Mouse (Mus musculus) kidney, adult 11 months (tissue): Measurements from ENCODE around the gene Ugcg.

Source experiments
- DNase-seq: peaks from one replicate; pipeline ENCODE4 v3.0.0; 2022

Ugcg gene

DNA sequence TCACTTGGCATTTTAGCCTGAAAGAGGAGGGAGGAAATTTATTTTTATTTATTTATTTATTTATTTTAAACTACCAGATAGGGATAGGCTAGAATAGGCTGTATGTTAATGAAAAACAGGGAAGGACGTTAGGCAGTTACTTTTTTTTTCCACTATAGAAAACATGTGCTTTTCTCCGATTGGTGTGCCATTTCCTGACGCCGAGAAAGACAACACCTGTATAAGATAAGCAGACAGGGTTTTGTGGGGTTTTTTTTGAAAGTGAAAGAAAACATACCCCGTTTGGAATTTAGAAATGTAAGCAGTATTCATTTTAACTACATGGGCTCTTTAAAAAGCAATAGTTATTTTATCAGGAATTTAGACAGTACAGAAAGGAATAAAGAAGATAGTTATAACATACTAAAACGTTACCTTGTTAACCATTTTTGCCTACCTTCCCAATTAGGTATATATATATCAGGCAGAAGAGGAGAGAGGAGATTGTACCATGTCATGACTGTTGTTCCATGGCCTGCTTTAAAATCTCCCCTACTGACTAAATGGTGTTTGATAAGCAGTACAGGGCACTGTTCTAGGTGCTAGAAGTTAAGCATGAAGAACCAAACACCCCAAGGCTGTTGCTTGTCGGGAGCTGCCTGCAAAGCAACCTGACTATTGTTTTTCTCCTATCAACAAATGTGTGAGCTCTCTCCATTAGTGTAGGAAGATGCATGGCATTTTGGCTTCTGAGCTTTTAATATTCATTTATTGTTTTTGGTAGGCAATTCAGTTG is 1.8 kb downstream of the Ugcg start:
- no peak for DNase-seq

DNA sequence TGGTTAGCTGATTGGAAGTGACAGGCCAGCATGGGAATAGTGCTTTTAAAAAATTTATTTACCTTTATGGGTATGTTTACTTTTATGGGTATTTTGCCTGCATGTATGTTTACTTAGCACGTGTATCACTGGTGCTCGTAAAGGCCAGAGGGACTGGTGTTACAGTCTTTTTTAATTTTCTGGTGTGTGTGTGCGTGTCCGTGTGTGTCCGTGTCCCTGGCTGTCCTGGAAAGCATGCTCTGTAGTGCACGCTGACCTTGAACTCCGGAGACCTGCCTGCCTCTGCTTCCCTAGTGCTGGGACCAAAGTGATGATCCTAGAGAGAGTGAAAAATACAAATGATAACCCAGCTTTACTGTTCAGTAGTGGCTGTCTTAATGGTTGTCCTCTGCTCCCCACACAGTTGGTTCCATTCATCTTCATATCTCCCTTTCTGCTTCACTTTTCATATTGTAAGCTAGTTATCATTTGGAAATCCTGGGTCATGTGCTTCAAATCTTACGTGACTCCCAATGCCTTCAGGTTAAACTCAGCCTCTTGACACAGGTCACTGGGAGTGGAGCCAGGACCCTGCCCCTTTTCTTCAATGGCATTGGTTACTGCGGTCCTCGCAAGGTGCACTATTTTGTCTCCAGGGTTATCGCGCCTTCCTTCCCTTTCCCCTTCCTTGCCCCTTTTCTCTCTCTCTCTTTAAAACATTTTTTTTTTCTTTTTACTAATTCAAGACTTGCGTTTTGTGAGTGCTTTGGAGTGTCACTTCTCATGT is 5.9 kb downstream of the Ugcg start:
- DNase-seq: no peak

DNA sequence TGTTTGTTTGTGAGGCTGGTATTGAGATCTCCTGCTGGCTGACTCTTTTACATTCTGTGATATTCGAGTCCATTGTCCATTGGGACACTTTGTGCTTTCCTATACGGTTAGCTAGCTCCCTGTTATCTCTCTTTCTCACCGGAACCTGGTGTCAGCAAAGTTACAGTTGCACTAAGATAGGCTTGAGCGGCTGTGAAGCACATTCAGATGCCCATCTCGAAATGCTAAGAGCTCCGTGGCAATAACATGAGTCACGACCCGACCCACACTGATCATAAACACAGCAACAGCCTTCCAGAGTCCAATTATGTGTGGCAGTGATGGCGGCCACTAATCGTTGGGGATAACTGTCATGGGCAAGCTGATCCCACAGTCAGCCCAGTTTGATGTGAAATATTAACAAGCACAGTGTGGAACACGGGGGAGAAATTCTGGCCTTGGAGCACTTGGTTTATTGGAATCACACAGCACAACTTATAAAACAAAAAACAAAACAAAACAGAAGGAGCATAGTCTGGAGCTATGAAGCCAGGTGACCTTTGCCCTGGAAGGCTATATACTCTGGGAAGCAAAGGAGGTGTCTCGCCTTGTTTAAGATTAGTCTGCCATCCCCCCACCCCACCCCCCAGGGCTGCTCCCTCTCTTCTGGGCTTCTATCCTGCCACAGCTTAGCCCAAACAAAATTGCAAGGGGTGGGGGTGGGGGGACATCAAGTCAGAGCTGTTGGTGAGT is 7.5 kb downstream of the Ugcg start:
- no peak for DNase-seq

DNA sequence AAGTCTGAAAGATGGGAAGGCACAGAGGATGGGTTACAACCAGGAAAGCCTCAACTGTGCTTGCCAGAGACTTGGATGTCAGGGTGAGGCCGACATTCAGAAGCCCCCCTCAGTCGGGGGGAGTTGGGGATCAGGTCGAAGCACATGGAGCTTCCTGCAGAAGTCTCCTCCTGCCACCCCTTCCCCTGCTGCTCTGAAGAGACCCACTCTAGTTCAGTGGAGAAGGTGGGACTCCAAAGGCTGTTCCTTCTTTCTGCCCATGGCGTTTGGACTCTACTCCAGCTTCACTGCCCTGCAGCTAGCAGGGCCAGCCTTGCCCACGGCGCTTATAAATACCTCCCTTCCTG is 8.0 kb downstream of the Ugcg start:
- DNase-seq: no peak

DNA sequence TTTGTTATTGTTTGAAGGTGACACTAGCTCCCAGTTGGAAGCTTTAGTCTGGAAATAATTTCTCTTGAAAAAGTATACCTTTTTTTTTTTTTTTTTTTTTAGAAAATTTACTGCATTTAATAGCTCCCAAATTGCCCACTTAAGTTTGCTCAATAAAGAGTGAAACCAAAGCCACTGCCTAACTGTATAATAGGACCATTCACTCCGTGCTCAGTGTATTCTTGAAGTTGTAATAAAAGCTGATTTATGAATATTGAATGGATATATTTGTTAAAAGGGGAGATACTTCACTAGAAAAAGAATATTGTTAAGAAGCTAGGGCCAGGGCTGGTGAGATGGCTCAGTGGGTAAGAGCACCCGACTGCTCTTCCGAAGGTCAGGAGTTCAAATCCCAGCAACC is 8.4 kb downstream of the Ugcg start:
- no peak for DNase-seq

DNA sequence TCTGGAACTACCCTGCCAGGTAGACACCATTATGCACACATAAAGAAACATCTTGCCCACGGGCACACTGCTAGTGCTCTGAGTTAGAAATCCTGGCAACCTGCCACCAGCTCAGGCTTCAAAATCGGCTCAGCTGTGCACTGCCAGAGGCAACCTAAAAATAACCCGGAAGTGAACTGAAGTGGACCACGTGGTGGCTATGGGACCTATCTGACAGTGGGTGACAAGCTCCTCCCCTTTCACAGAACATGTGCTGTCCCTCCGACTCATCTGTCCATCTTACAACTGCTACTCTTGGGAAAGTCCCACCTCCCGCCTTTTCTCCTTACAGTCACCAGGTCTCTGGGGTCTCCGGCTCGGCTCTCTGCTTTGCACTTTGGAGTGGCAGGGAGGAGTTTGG is 10.3 kb downstream of the Ugcg start:
- peak; percentile 43 for DNase-seq

DNA sequence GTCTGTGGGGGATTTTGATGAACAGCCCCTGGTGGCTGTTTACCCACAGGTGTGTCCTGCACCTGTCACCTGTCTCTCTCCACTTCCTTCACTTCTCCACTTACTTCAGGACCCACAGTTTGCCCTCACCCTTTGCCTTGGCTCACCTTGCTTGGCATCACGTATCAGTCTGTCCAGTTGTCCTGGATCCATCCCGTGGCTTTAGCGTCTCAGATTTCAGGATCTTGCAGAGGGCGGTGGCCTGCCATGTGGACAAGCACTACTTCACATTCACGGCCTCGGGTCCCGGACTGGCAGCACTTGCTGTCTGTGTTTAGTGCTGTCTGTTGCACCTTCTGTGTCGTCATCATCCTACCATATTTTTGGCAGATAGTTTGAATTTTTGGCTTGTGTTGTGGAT is 10.7 kb downstream of the Ugcg start:
- DNase-seq: no peak

DNA sequence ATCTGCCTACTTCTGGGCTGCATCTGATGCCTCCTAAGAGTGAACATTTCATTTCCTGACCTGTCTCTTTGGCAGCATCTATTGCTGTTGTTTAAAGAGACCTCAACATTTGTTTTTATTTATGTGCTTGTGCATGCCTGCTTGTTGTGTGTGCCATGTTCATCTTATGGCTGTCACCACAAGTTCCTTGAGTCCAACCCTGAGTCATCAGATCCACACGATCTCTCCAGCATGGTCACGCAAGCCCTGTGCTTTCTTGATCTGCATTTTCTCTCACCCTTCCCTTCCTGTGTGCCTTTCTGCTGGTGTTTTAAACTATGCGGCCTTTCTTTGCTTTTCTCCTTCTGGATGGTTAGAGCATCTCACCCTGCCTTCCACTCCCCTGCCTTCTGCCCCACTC is 11.6 kb downstream of the Ugcg start:
- no peak for DNase-seq

DNA sequence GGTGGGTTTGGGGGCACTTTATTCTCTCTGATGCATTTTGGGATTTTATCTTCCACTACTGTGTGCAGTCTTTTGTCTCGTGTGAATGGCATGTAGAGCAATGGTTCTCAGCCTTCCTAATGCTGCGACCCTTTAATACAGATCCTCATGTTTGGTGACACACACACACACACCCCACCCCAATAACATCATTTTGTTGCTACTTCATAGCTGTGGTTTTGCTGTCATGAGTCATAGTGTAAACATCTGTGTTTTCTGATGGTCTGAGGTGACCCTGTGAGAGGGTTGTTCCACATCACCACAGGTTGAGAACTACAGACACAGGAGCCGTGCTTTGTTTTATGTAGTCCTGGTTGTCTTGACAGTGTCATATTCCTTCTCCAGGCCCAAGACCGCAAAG is 15.6 kb downstream of the Ugcg start:
- no peak for DNase-seq

DNA sequence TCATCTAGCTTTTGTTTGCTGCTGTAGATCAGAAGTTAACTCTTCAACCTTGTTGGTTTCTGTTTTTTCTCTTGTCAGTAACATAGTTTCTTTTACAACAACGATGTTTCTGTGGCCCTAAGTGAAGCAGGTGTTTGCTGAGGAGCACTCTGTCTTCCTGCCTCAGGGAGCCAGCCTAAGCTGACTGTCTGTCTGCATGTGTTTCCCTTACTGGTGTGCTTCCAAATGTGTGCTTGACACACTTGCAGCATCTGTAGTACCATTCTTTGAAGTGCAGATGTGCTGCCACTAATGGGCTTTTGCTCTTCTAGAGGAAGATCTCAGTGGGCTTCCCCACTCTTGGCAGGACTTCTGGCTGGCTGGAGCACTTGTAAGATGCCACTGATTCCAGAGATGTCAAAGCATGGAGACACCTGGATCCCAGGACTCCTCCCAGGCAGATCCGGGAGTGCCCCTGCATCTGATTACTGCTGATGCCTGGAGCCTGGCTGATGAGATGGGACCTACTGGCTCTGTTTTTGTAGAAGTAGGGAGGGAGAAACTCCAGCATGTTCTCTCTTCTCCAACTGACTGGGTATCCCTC is 16.8 kb downstream of the Ugcg start:
- DNase-seq: no peak

DNA sequence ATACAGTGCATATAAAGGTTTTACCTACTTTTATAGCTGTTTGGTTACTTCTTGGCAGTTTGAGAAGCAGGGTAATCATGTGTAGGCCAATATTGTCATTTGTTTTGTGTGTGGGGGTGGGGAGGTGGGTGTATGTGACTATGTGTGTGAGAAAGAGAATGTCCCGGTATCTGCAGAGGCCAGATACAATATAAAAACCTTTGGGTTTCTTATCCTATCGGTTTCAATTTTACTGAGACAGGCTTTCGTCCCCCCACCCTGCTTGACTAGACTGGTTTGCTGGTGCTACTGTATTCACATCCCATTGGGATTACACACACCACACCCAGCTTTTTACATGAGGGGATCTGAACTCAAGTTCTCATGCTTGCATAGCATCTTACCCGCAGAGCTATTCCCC is 17.5 kb downstream of the Ugcg start:
- DNase-seq: no peak

DNA sequence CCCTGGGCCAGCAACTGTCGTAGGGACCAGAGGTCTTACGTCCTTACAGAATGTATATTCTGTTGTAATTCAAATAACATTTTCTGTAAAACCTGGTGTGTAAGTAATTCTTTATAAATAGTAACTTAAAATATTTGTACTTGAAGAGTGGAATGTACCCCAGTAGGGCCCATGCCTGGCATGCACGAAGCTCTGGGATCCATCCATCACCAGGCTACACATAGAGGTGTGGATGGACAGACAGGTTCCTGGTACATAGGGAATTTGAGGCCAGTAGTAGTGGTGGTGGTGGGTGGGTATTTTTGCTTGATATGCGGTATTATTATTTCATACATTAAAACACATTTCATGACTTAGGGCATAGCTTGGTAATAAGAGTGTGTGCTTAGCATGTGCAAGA is 19.6 kb downstream of the Ugcg start:
- DNase-seq: no peak

DNA sequence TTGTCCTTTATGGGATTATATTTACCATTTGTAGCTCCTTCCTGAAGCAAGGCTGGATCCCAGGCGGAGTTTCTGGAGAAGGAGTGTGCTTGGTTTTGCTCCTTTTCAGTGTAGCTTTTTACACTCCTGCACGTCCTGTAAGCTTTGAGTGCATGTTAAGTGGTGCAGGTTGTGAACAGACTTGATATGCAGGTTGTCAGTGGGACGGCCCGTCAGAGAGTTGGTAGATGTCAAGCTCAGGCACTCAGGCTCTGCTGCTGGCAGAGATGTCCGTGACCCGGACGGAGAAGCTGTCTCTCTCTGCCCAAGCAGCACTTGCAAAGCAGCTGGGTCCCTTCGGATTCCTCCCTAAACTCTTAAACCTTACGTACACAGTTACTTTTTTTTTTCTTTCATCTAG is 22.1 kb downstream of the Ugcg start:
- DNase-seq: no peak

DNA sequence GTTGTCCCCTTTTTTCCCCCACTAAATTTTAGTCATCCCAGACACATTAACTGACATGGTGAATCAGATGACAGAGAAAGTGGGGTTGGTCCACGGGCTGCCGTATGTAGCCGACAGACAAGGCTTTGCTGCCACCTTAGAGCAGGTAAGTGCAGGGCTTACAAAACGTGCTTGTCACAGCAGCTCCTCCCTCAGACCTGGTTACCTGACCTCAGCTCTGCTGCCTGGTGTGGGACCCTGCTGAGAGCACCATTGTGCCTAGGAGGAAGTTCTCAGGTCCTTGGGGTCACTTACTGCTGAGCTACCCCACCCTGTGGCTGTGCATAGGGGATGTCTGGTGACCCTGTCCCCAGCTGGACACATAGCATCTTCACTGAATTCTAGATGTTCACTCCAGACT is 24.8 kb downstream of the Ugcg start:
- no peak for DNase-seq

DNA sequence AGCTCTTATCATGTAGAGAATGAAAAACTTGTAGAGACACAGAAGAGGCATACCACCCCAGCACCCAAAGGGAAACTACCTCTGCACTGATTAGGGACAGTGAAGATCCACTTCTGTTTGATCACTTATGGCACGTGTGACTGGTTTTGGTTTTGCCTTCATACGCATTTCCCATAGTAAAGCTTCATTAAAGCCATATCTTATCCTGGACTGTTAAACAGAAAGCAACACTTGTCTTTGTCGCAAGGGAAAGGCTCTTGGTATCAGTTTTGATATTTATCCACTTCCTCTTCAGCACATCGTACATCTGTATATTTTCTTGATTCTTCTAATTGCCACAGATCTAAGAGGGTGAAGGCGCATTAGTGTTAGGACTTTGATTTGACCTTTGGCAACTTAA is 25.6 kb downstream of the Ugcg start:
- DNase-seq: no peak

DNA sequence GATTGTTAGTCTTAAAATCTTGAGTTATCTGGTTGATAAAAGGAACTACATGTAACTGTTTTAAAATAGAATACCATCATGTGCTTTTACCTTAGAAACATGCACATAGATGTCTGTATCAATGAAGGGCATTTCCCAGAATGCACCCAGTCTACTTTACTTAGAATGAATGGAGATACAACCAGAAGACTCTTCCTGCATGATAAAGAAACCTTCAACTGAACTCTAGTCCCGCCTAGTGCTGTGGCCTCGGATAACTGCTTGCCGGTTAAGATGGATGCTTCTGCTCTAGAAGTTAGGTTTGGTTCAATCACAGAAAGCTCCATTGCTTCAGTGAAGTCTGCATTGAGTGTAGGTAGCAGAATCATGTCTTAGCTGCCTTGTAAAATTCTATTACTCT is 26.5 kb downstream of the Ugcg start:
- no peak for DNase-seq

DNA sequence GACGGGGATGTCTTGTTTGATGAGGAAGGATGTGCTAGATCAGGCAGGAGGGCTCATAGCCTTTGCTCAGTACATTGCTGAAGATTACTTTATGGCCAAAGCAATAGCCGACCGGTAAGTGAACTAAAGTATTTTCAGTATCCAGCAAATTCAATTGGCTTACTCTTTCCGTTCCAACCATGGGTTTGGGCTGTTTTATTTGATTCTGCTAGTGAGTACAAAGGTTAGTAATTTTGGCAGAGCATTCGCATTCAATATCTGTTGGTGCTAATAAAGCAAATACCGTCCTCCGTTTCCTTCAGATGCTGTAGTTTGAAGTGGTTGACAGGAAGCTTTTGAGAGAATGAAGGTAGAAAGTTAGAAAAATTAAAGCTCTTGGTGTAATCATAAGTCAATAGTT is 28.0 kb downstream of the Ugcg start:
- DNase-seq: no peak

DNA sequence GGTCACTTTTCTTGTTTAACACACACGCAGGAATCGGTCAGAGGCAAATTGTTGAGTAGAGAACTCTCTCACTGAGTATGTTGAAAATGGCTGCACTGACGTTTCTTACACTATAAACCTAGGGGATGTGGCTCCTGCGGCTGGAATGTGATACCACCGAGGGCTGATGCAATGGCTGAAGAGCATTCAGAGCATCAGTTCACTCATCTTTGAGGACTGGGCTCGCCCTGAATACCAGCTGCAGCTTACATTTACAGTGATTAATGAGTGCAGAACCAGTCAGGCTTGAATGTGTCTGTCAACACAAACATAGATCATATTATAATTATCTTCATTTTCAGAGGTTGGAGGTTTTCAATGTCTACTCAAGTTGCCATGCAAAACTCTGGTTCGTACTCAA is 29.1 kb downstream of the Ugcg start:
- no peak for DNase-seq

DNA sequence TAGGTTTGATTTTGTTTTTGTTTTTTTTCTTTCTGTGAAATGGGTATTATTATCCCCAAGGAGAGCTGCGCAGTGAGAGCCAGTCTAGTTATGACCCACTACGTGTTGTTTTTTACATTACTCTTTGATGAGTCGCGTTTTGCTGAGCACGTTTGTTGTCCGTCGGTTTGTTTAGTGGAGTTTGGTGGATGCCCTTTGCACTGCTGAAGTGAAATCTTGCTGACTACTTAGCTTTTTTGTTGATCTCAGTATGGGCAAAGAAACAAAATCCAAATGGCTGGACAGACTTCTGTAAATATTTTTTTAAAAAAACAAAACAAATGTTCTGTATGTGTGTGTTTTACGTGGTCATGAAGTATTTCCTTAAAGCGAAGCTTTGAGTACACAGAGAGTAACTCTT is 33.2 kb downstream of the Ugcg start:
- DNase-seq: peak; percentile 44

DNA sequence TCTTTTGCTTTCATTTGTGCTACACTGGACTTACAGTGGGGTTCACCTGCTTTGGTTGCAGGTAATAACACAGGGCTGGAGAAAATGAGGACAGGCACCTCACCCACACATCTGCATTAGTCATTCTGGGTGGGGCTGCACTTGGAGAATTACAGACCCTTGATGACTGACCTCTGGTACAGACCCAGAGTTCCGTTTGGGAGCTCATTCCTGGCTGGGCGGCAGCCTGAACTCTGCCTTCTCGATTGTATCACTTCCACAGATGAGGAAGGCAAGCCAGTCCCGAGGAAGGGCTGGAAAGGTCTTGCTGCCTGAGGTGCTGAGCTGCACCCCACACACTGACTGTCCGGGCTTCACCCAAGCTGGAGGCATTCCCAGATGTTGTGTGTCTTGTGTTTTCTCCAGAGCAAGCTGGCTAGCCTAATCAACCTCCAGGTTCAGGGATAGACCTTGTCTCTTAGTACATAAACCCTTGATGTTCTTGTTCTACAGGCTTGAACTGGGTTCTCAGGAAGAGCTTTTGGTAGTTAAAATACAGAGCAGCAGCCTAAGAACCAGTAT is 34.1 kb downstream of the Ugcg start:
- DNase-seq: no peak

DNA sequence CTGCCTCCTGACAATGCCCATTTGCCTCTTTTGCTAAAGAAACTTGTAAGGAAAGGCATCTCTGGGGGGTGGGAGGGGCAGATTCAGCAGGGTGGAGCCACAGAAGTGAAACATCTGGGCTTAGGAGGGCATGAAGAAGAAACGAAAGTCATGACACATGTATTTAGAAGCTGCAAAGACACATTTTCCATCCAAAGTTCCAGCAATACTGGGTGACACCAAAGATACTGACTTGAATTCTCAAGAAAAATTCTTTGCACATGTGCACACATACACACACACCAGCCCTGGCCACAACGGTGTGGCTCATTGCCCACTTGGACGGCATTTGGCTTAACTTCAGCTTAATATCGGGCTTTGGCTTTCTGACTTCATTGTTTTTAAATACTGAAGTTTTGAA is 35.8 kb downstream of the Ugcg start:
- no peak for DNase-seq

DNA sequence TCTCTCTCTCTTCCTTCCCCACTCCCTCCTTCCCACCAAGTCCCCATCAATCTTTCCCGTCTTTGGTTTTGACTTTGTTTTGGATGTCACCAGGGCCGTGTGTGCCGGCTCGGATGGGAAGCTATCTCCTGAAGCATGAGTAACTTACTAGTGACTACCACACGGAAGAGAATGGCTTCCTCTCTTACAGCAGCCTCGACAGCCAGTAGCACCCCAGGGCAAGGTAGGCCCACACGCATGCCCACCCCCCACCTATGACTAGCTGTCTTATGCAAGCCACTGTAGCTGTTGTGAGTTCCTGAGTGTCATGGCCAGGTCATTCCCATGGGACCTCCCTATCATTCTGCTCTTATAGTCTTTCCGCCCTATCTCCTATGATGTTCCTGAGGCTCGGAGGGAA is 38.0 kb downstream of the Ugcg start:
- no peak for DNase-seq

DNA sequence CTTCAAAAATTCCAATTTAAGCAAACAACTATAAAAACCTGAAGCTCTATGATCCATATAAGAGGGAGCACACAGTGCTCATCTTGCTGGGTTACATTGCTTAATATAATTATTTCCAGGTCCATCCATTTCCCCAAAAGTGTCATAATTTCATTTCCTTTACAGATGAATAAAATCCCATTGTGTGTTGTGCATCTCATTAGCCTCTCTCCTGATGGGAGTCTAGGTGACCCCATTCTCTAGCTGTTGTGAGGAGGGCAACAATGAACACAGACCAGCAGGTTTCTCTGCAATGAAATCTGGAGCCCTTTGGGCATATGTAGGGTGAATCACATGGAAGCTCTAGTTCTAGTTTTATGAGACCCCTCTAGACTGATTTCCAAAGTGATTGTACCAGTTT is 39.9 kb downstream of the Ugcg start:
- no peak for DNase-seq
